Mouse (Mus musculus): ENCODE measurements around the gene Pcsk2.

GRCm38 (mm10) chr2:143712901-143713300 is 166.9 kb downstream of the Pcsk2 start:
- no peak for TF ChIP-seq EP300 (IDR thresholded peaks at IDR 0.05)
- TF ChIP-seq CTCF (IDR thresholded peaks at IDR 0.05), result no peak

All from lung, postnatal 0 days (tissue).